Comparison of ENCODE assay signal across 8 mouse cellular contexts in genomic region chr2:121957216-121957792, GRCm38 (mm10). TPM values are rescaled to one million over a fixed set of nuclear protein-coding genes. Genes with fewer than 3 reads are reported as not detected.
DNase-seq lines count a peak whose midpoint lies in the region; ATAC-seq lines count a peak whose summit lies in the region.

No protein-coding gene starts in this region.

- peak overlapping the region; percentile 79 for H3K9ac ChIP-seq in embryonic facial prominence, embryonic 15.5 days
- peak overlapping the region; percentile 87 for H3K9ac ChIP-seq in liver, embryonic 11.5 days (ENCODE audit: low read depth, low read length)

- peaks cover 8% of the 10 kb centered on the region; the same call in 1 of the 2 replicates for H3K36me3 ChIP-seq in embryonic facial prominence, embryonic 15.5 days
- H3K36me3 ChIP-seq in liver, embryonic 11.5 days (ENCODE audit: control insufficient read depth, insufficient read depth, low read length) = no peaks in the 10 kb centered on the region; the same call in 1 of the 2 replicates

- H3K27ac ChIP-seq in embryonic facial prominence, embryonic 15.5 days (replicated peaks) = 0 out of 2 replicates have a peak overlapping the region, but pooled peaks have one; percentile 91
- H3K27ac ChIP-seq in liver, embryonic 11.5 days (ENCODE audit: low read depth, low read length) = no peak overlapping the region

- H3K27me3 ChIP-seq in embryonic facial prominence, embryonic 15.5 days = no peaks in the 10 kb centered on the region
- H3K27me3 ChIP-seq in liver, embryonic 11.5 days (replicated peaks; ENCODE audit: control insufficient read depth, insufficient read depth, low read length) = no peaks in the 10 kb centered on the region

- H3K4me3 ChIP-seq in embryonic facial prominence, embryonic 15.5 days (replicated peaks) = peak overlapping the region; percentile 73
- peak overlapping the region; percentile 82 for H3K4me3 ChIP-seq in liver, embryonic 11.5 days (ENCODE audit: low read depth, low read length)

- H3K9me3 ChIP-seq in embryonic facial prominence, embryonic 15.5 days (replicated peaks) = no peaks in the 10 kb centered on the region
- no peaks in the 10 kb centered on the region for H3K9me3 ChIP-seq in liver, embryonic 11.5 days (ENCODE audit: control insufficient read depth, low read length)

- H3K4me1 ChIP-seq in embryonic facial prominence, embryonic 15.5 days = peaks cover 21% of the 10 kb centered on the region
- H3K4me1 ChIP-seq in liver, embryonic 11.5 days (replicated peaks; ENCODE audit: control insufficient read depth, insufficient read depth, low read length) = peaks cover 18% of the 10 kb centered on the region

- no peak for ATAC-seq in embryonic facial prominence, embryonic 15.5 days (ENCODE audit: insufficient number of reproducible peaks, low FRiP score, low TSS enrichment, low read depth)
- no peak for ATAC-seq in liver, embryonic 11.5 days (replicated peaks; ENCODE audit: low FRiP score)

- 9% methylated on average over 8 of the region's 8 CpGs for WGBS in embryonic facial prominence, embryonic 15.5 days
- WGBS in liver, embryonic 11.5 days = 6% methylated on average over 8 of the region's 8 CpGs

- H3K4me2 ChIP-seq in embryonic facial prominence, embryonic 15.5 days (replicated peaks) = peak overlapping the region; percentile 55
- peak overlapping the region; percentile 78 for H3K4me2 ChIP-seq in liver, embryonic 11.5 days

- DNase-seq in embryo, embryonic 10 days (ENCODE audit: low spot score) = peak; percentile 11
- DNase-seq in embryo, embryonic 9.5 days (ENCODE audit: extremely low spot score) = no peak
- peak; percentile 33 for DNase-seq in CD4-positive helper T cell, adult 2 months (ENCODE audit: low read depth, low spot score)
- no peak for DNase-seq in liver, embryonic 11.5 days (ENCODE audit: low spot score)
- no peak for DNase-seq in right cerebral cortex, postnatal 14 days
- no peak for DNase-seq in layer of hippocampus, adult 8-10 months (ENCODE audit: low spot score in 2 of 2)
- DNase-seq in thymus, postnatal 14 days = no peak

RNA-seq across cellular contexts. Expression of gene Mageb3, which starts 1.4 kb away (rescaled TPM):
- 0.35 and 0.38 TPM in 2 replicates for polyA plus RNA-seq in embryonic facial prominence, embryonic 15.5 days (2015; fragmentation: Nextera tagmentation; extraction: Ambion mirVana)
- polyA plus RNA-seq in liver, embryonic 11.5 days (2014; fragmentation: Nextera tagmentation; extraction: Ambion mirVana) = 0.10 TPM in 2 replicates
- total RNA-seq in layer of hippocampus, adult 8-10 months (2022) = under 1 TPM in 3 of 4 experiments, not detected in 1; 0.23 to 0.57 (median 0.35) TPM

RNA-seq across cellular contexts. Expression of gene Ctdspl2, which starts 1.5 kb away (rescaled TPM):
- 43.6 and 48.0 TPM in 2 replicates for polyA plus RNA-seq in embryonic facial prominence, embryonic 15.5 days (2015; fragmentation: Nextera tagmentation; extraction: Ambion mirVana)
- polyA plus RNA-seq in liver, embryonic 11.5 days (2014; fragmentation: Nextera tagmentation; extraction: Ambion mirVana) = 42.1 and 42.6 TPM in 2 replicates
- 10 to 100 TPM; 28.5 to 37.2 (median 34.1) TPM for total RNA-seq in layer of hippocampus, adult 8-10 months (2022)

Comparison
In these comparisons a context has a peak if more than half of its experiments do, and no peak if none do; other contexts are left out.
1. DNase-seq: peak in embryo, embryonic 10 days (single experiment) and CD4-positive helper T cell, adult 2 months (single experiment); none in embryo, embryonic 9.5 days (single experiment), liver, embryonic 11.5 days (single experiment), right cerebral cortex, postnatal 14 days (single experiment), layer of hippocampus, adult 8-10 months (0 of 2) and thymus, postnatal 14 days (single experiment).